Mouse (Mus musculus) layer of hippocampus, adult 2 months (tissue): Measurements from ENCODE around the gene Pacs2. TPM values are rescaled to one million over a fixed set of nuclear protein-coding genes. Genes with fewer than 3 reads are reported as not detected.
A peak's percentile ranks its signal among the peaks of the same experiment; 100 is the strongest.

Experiments
- DNase-seq, 2 experiments: peaks; one replicate each; pipeline ENCODE4 v3.0.0; 2022; ENCODE audit warnings: low spot score in 2 of 2
- H3K27ac ChIP-seq: fragments of 200-600 bp; 2 replicates; pipeline ENCODE4 v1.8.1; 2022
- H3K4me3 ChIP-seq: fragments of 200-600 bp; 2 replicates; pipeline ENCODE4 v1.8.1; 2022; ENCODE audit warnings: mild to moderate bottlenecking
- CTCF ChIP-seq: fragments of 200-600 bp; conservative IDR thresholded peaks from 2 replicates; pipeline ENCODE4 v1.8.1; 2022; ENCODE audit warnings: antibody characterized with exemption, mild to moderate bottlenecking, moderate library complexity
- total RNA-seq, 2 experiments: library from RNA; stranded (reverse); gene quantifications; 2 replicates each; pipeline ENCODE4 v1.2.3; 2021

Pacs2 gene
- total RNA-seq, 2 experiments from 2014 or later: 79.6 to 81.8 TPM

- TF ChIP-seq CTCF: no peak
These were observed 74.8 kb downstream of the Pacs2 start for GRCm38 (mm10) chr12:113089107-113089506.

GRCm38 (mm10) chr12:113090053-113090452 is 75.7 kb downstream of the Pacs2 start:
- TF ChIP-seq CTCF: no peak
- no peak for DNase-seq
- no peak overlapping the region for H3K4me3 ChIP-seq
- no peak overlapping the region for H3K27ac ChIP-seq

More at GRCm38 (mm10) chr12:113089107-113089506, 74.8 kb downstream of the Pacs2 start:
- Histone ChIP-seq H3K27ac (no peak overlapping the region), H3K4me3 (no peak overlapping the region)
- no peak for DNase-seq

- DNase-seq: no peak
- no peak for TF ChIP-seq CTCF
- peak overlapping the region; percentile 84 for H3K4me3 ChIP-seq
- H3K27ac ChIP-seq: peak overlapping the region; percentile 94; the same call in 1 of the 2 replicates
These were observed 82.7 kb downstream of the Pacs2 start for GRCm38 (mm10) chr12:113097040-113097439.

GRCm38 (mm10) chr12:113097749-113098281 is 83.5 kb downstream of the Pacs2 start, which contains the start of gene Mta1:
TSS of gene Mta1 (plus strand) at chr12:113098278.
- H3K27ac ChIP-seq: peak within 1 kb of the TSS; percentile 94
- TF ChIP-seq CTCF: no peak
- H3K4me3 ChIP-seq: peak within 1 kb of the TSS; percentile 84
- DNase-seq: peak in 1 of 2 experiments; percentile 45

- TF ChIP-seq CTCF: no peak
- no peak for DNase-seq
- Histone ChIP-seq H3K4me3 (peak overlapping the region; percentile 73), H3K27ac (peak overlapping the region; percentile 88)
These were observed 84.3 kb downstream of the Pacs2 start for GRCm38 (mm10) chr12:113098530-113099151.

GRCm38 (mm10) chr12:113099470-113100237 is 85.3 kb downstream of the Pacs2 start:
- no peak for DNase-seq
- TF ChIP-seq CTCF: no peak
- Histone ChIP-seq H3K27ac (peak overlapping the region; percentile 88; the same call in 1 of the 2 replicates), H3K4me3 (peak overlapping the region; percentile 73)

GRCm38 (mm10) chr12:113100448-113101076 is 86.3 kb downstream of the Pacs2 start:
- DNase-seq: no peak
- TF ChIP-seq CTCF: no peak
- H3K27ac ChIP-seq: peak overlapping the region; percentile 3; the same call in 1 of the 2 replicates
- H3K4me3 ChIP-seq: no peak overlapping the region

GRCm38 (mm10) chr12:113101251-113101960 is 87.1 kb downstream of the Pacs2 start:
- Histone ChIP-seq H3K4me3 (no peak overlapping the region), H3K27ac (peak overlapping the region; percentile 3; the same call in 1 of the 2 replicates)
- no peak for TF ChIP-seq CTCF
- DNase-seq: no peak

GRCm38 (mm10) chr12:113102461-113102860 is 88.2 kb downstream of the Pacs2 start:
- Histone ChIP-seq H3K27ac (no peak overlapping the region; the same call in 1 of the 2 replicates), H3K4me3 (no peak overlapping the region)
- DNase-seq: peak in 1 of 2 experiments; percentile 37
- TF ChIP-seq CTCF: peak; percentile 82

GRCm38 (mm10) chr12:113103846-113104451 is 89.6 kb downstream of the Pacs2 start:
- TF ChIP-seq CTCF: peak; percentile 64
- Histone ChIP-seq H3K27ac (no peak overlapping the region), H3K4me3 (no peak overlapping the region)
- DNase-seq: no peak

- peak overlapping the region; percentile 28; the same call in 1 of the 2 replicates for H3K27ac ChIP-seq
- no peak for TF ChIP-seq CTCF
- no peak for DNase-seq
- H3K4me3 ChIP-seq: no peak overlapping the region
These were observed 92.1 kb downstream of the Pacs2 start for GRCm38 (mm10) chr12:113106386-113106785.
